Mouse (Mus musculus) left cerebral cortex, adult 11 months (tissue): ENCODE results near the gene Cnr2.

Experiments
- DNase-seq: peaks from one replicate; pipeline ENCODE4 v3.0.0; 2022; ENCODE audit warnings: low spot score

Gene Cnr2

DNA sequence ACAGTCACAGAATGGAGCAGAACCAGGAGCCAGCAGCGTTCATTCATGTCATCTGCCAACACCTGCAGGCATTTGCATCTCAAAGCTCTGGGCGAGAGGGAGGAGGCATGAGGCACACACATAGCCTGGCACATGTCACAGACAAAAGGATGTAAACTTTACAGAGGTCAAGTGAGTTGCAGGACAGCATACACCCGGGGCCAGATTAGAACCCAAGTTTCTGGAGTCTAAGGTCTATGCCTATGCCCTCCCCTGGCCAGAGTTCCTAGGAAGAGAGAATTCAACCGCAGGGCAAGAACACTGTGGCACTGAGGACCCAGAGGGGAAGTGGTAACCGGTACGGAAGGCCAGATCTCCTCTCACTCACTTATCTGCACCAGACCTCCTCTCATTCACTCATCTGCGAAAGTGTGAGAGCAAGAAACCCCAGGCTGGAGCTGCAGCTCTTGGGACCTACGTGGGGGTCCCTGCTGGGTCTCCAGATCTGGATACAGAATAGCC, at the start of gene Cnr2:
Cnr2 (plus strand) TSS at position 324 of the 501 bp plus-strand sequence.
- no peak for DNase-seq

DNA sequence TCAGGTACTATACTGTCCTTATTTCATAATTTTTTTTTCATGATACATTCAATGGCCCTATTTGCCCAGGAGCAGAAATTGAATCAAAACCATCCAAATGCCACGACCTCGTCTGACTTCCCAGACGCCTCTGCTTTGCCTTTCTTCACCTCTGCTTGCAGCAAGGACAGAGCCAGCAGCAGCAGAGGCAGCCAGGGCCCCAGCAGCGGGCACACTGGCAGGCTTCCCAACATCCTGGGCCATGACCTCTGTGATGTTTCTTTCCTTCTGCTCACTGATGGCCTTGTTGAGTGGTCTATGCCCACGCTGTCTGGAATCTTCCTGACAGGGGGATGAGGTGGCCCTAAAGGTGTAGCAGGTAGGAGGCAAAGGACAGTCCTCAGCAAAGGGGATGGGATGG, 47.6 kb upstream of the Cnr2 start:
- no peak for DNase-seq

DNA sequence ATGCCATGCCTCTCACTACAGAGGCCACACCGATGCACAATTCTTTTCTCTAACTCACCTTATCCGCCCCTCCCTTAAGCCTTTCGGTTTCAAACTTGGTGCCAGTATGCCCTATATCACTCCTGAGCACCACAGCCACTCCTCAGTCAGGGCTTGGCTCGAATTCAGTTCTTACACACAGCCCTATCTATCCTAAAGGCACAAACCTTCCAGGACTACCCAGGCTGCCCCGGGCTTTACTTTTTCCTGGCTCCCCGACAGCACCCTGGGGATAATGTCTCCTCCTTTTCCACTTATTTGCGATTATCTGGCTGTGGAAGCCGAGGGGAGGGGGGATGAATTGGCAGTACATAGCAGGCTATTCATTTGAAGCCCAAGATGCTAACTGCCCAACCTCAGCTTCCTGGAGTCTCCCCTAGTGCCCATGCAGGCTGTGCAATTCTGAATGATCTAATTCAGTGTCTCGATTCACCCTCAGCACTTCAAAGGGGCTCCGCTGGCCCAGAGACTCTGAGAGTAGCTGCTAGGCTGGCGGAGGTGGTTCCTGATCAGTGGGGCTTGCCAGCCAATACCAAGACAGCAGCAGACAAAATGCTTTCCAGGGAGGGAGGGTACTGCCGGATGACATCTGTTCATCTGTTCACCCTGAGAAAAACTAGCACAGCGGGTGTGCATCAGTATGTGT, 44.6 kb upstream of the Cnr2 start:
- DNase-seq: no peak

DNA sequence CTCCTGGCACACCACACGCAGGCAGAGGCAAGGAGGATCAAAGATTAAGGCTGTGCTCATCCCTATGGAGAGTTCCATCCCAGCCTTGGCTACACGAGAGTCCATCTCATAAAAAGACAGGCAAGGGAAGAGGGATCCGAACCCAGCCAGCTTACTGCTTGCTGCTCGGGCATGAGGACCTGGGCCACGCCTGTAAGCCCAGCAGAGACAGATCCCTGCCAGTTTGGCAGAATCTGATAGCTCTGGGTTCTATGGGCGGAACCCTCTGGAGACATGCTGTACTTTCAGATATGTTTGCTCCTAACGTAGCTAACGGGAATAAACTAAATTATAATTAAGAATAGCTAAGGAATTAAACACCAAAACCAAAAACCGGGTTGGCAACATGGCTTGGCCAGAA, 43.3 kb upstream of the Cnr2 start:
- DNase-seq: no peak

GRCm38 (mm10) chr4:135853987-135854546, 41.1 kb upstream of the Cnr2 start:
- no peak for DNase-seq

GRCm38 (mm10) chr4:135854630-135855029, 40.6 kb upstream of the Cnr2 start:
- DNase-seq: no peak

GRCm38 (mm10) chr4:135855080-135855479, 40.1 kb upstream of the Cnr2 start:
- DNase-seq: no peak

DNA sequence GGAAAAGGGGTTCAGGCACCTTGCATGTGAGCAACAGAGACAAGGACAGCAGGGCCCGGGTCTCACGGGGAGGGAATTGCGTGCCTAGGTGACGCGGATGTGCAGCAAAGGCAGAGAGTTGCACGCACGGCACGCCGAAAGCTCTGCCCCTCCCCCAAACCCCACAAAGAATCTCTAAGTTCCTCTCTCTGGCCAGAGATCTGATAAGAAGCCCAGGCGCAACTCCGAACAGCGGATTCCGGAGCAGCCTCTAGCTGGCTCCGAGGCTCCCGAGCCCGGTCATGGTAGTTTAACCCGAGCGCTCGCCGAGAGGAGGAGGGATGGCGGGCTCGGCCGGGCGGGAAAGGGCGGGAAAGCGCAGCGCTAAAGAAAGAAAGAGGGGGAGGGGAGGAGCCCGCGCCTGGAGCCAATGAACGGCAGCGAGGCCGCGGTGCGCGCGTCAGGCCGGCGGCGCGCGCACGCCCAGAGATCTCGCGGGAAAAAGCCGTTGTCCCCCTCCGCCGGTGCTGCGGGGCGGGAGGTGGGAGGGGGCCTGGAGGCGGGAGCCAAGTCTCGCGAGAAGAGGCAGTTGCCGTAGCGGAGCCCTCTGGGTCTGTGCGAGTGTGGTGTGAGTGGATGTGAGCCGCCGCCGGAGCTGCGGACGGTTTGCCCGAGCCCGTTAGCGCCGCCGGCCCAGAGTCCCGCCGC, 39.5 kb upstream of the Cnr2 start, which contains the start of gene Srsf10:
Srsf10 (plus strand) TSS at position 212 of the 687 bp plus-strand sequence.
- peak; percentile 92 for DNase-seq

DNA sequence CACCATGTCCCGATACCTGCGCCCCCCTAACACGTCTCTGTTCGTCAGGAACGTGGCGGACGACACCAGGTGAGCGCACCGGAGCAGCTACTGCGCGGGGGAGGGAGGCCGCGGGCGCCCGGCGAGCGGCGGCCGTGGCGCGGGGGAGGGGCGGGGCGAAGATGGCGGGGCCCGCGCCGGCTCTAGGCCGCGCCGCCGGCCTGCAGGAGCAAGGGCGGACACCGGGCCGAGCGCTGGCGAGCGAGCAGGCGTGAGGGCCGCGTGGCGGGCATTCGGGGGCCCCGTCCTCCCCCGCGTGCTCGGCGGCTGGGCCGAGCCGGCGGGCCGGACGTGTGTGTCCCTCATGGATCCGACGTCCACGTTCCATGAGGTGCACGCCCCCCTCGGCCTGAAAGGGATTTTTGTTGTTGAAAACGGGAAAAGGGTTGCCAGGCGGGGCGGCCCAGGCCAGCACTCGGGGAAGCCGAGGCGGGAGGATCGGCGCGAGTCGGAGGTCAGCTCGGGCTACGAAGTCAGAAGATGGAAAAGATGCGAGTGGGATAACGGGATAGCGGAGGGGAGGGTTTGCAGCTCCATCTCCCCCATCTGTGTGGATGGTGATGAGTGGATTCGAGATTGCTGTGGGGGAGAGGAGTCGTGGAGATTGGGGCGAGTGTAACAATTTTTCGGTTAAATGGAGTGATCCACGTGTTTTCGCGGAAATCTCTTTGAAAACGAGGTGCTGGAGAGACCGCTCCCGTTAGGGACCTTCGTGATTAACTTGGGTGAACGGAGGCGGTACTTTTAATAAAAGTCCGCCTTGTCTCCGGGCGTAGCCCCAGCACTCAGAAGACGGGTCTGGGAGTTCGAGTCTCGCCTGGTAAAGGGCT, 38.7 kb upstream of the Cnr2 start:
- no peak for DNase-seq

GRCm38 (mm10) chr4:135857597-135858186, 37.5 kb upstream of the Cnr2 start:
- DNase-seq: no peak

GRCm38 (mm10) chr4:135868996-135869395, 26.2 kb upstream of the Cnr2 start:
- no peak for DNase-seq

DNA sequence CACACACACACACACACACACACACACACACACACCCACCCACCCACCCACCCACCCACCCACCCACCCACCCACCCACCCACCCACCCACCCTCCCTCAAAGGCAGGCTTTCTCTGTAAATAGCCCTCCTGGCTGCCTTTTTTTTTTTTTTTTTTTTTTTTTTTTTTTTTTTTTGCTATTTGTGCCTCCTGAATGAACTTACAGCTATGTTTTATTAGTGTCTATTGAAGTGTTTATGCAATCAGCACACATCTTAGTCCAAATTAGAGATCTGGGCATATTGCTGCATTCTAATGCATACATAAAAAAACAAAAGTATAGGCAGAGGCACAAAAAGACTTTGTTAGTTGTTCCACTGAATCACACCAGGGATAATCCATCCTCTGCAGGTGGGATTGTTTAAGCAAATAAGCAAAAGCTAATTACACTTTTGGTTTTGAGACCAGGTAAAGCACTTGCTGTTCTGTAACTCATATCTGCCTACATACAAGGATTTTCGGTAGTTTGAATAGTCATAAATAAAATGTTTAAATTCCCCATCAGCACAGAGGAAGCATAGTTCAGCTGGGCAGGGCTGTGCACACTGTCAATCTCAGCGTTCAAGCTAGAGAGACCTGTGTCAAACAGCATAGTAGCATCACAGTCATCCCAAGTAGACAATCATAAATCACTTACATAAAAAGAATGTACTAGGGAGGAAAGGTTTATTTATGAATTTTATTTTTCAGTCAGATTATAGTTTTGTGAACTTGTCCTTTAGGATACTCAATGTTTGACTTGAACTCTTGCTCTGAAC, 24.8 kb upstream of the Cnr2 start:
- DNase-seq: no peak

DNA sequence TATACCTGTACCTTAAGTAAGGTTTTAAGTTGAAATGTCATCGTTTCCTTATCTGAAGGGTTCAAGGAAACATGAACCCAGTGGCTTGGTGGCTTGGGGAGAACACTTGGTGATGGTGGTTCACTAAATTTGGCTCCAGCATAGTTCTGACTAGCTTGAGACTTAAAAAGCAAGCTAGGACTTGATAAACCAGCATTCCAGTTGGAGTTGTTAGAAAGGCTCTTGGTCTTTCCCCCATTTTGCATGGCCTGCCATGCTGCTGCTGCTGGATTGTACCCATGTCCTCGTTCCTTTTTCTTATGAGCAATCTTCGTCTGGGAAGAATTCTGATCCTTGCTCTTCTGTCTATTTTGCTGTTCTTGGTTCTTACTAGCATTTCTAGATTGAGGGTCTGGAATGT, 23.2 kb upstream of the Cnr2 start:
- DNase-seq: no peak

DNA sequence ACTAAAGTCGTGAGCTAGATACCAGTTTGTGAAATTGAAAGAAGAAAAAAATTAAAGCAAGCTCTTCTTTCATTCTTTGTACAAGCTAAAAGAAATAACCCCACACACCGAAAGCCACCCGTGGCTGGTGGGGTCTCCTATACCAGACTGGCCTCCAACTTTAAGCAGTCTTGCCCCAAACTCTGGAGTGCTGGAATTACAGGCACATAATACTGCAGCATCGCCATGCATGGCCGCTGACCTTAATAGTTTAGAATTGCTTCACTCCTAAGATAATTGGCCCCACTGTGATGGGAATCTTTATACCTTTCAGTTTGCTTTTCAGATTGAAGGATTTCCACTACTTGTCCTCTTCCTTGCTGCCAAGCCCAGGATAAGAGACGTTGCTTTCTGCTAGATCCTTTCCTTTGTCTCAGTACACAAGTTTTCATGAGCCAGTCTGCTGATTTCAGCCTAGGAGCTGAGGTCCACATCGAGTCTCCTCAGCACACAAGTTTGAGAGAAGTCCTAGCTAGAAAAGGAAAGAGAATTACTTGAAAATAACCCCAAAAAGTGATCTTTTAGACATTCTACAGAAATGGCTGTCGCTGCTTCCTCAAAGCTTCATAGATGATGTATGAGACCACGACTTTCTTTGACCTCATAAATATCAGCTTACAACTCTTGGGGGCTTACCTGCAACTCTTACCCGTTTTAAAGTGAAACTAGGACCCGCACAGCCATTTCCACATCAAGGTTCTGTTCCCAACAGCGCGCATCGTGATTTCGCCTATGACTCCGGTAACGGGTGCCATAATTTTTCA, 22.4 kb upstream of the Cnr2 start:
- DNase-seq: no peak

GRCm38 (mm10) chr4:135873526-135874202, 21.5 kb upstream of the Cnr2 start, which contains the start of gene Pnrc2:
TSS of gene Pnrc2 (minus strand) at chr4:135873850.
- DNase-seq: peak; percentile 83

DNA sequence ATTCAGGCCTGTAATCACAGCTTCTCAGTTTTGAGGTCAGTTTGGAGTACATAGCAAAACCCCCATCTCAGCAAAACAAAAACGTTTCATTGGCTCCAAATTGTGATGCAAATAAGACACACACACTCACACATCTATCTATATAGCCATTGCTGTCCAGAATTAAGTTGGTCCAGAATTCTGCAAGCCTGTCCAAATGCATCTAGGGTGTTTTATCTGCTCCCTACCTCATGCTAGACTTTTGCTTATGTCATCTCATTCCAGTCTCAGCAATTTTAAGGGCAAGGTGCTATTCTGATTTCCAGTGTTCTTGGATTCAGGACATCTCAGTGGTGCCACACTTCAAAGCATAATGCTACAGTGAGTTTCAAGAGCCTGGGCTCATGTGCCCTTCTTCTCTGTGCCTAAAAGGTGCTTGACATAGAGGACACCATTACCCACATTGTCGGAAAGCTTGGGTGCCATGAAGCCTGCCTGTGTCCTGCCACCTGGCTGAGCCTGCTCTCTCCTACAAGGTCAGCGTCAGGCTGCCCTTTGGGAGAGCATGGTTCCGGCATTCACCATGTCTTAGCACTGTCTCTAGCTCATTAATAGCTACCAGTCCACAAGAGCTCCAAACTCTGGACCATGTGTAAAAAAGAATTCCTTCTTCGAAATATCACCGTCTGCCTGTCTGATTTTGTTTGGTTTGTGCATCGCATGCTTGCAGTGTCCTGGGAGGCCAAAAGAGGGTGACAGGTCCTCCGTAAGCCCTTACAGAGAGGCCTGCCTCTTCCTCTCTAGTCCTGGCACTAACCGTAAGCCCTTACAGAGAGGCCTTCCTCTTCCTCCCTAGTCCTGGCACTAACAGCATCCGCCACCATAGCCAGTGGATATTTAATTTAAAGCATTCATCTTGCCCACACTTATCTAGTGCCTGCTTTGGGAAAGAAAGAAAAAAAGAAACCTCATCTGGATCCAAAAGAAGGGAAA, 20.3 kb upstream of the Cnr2 start:
- DNase-seq: no peak

DNA sequence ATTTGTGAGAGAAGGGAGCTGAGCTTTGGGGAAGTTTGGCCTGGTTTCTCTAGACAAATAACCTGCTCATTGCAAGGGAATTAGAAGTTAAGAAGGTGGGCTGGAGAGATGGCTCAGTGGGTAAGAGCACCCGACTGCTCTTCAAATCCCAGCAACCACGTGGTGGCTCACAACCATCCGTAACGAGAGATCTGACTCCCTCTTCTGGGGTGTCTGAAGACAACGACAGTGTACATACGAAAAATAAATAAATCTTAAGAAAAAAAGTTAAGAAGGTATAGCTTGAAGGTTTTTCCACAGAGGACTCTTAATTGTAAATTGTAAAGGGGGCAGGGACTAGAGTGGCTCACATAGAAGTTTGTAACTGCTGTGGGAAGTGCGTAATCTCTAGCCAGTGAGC, 19.6 kb upstream of the Cnr2 start:
- no peak for DNase-seq

DNA sequence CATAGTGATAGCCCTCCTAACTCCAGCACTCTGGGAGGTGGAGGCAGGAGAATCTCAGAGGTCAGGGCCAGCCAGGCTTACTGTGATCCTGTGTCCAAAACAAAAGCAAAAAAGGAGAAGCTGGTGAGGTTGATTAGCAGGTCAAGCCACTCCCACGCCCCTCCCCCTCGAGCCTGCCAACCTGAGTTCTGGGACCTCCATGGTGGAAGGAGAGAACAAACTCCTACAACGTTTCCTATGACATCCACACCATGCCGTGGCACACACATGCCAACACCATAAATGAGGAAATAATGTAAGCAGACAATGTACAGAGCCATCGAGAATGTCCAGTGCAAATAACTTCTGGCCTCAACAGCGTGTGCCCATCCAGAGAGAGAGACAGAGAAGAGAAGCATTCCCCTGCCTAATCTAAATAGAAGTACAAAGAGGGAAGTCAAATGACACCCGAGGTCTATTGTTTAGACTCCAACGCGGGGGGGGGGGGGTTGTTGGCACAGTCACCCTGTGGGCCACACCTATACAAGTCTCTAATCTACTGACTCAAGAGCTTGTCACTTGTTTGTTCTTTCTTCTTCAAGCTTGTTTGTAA, 19.1 kb upstream of the Cnr2 start:
- DNase-seq: no peak
